Mouse (Mus musculus) testis, postnatal 10 days (tissue): ENCODE results near the gene Ngdn.
"Not testable (repeated sequence)": the region's sequence is repeated elsewhere in the genome, so short reads cannot be mapped to it uniquely, and the experiment has no call there.

Experiments
- DNase-seq: peaks from one replicate; pipeline ENCODE4 v3.0.0; 2021; ENCODE audit warnings: low spot score

Ngdn gene

DNA sequence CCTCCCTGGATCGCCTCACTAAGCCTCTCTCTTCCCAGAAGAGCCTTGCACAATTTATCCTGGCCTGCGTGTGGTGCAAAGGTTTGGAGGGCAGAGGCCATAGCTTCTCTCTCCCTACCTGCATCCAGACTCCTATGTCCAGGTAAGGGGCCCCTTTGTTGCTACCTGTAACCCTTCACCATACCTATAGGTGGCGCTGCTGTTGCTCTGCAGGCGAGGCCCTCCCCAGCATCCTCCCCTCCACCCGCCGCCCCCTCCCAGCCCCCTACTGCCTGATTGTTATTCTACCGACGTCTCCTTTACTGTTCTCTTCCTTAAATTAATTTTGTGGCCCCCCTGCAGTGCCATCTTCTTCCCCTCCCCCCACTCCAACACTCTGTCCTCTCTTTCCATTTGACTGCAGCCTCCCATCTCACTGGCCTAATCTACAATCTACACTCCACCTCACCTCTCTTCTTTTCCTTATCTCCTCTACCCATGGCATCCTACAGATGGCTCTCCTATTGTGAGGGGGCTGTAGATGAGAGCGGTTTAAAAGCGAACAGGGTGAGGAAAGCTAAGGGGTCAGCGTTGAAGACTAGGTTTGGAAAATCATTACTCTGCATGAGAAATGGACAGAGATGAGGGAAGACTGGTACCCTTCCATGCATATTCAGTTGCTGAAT lies 13.9 kb downstream of the Ngdn start:
- DNase-seq, result no peak

DNA sequence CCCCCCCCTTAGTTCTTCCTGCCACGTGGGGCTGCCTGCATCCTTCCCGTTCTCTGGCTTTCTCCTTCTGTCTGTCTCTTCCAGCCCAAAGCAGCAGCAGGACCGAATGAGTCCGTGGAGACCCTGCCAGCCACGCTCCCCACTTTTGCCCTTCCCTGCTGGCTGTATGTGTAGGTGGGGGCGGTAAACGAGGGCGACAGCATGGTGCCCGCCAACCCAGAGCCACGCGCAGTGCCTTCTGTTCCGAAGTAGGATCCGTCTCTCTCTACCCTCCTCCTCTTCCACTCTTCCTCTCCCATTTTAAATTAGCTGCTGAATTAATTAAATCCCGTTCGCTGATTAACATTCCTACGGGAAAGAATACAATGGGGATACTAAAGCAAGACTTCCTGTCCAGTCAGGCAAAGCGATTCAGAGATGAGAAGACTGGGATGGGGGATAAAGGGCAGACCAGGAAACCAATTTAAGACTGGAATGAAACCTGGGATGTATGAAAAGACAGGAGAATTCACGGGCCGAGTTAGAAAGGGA lies 17.5 kb downstream of the Ngdn start:
- DNase-seq, result no peak

DNA sequence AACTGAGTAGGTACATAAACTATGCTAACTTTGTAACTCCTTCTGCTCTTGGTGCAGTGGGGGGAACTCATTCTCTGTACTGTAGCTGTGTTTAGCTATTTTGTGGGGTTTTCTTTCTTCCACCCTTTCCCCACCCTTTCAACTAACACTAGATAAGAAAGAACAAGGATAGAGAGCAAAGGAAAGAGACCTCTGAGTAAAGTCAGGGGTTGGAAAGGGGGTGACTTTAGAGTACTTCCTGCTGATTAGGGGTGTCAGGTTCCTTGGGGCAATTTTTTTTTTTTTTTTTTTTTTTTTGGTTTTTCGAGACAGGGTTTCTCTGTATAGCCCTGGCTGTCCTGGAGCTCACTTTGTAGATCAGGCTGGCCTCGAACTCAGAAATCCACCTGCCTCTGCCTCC lies 28.4 kb downstream of the Ngdn start:
- DNase-seq, result not testable (repeated sequence)

DNA sequence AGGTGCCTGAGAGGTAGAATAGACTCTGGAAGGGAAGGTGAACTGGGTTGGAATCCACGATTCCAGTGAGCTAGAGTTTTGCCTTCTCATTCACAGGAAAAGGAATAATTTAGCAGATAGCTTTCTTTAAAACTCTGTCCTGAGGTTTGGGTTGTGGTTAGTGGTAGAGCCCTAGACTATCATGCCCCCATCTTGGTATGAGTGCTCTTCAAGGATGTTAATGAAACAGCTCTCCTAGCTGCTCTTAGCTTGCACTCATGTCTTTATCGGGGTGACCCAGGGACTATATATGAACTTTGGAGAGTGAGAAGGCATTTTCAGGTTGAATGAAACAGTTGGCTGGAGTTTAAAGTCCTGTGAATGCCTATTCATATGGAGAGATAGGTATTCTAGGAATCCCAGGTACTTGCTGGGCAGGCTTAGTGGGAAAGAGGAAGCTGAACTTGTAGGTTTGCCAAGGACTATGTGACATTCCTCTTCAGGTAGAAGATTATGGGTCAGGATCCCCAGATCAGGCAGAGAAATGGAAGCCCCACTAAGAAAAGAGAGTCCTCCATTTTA lies 32.8 kb downstream of the Ngdn start:
- DNase-seq, result no peak

DNA sequence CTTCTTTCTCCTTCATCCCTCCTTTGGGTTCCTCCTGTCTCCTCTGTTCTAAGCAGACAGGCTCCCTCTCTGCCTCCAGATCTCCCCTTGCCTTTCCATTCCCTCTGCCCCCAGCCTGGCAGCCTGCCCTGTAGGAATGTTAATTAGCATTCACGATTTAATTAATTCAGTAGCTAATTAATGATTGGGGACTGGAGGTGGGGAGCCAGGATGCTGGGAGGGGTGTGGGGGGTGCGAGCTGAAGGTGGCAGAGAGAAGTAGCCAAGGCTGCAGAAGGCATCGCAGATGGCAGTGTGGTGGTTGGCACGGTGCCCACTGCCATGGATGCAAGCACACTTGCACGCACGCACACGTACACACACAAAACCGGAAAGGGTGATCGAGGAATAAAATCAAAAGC lies 37.2 kb downstream of the Ngdn start:
- DNase-seq, result no peak

DNA sequence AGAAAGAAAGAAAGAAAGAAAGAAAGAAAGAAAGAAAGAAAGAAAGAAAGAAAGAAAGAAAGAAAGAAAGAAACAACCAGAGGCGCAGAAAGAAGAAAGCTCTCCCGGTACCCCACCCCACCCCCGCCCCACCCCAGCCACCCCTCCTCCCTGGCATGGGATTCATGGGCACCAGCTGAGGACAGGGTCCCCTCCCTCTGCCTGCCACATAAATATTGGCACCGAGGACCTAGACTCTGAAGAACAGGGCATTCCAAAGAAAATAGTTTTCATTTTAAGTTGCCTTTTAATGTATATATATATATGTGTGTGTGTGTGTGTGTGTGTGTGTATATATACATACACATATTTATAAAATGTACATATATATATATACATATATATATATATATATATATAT lies 37.8 kb downstream of the Ngdn start:
- DNase-seq, result no peak

DNA sequence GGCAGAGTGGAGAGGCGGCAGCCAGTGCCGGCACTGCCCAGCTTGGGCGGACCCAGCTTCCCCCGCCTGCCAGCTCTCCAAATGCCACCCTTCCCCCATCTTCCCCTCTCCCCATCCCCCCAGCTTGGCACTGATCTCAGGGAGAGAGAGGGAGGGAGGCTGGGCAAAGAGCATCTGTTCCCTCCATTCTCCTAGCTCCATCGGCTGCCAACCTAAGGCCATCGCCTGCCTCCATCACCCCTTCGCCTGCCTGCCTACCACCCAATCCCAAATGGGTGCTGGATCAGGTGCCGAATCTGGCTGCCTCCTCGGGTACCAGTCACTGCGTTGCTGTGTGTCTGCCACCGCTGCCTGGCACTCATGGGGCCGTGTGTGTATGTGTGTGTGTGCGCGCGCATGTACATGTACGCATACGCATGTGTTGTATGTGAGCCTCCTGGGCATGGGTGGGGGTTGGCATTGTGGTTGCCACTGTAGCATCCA lies 38.5 kb downstream of the Ngdn start:
- DNase-seq, result no peak

DNA sequence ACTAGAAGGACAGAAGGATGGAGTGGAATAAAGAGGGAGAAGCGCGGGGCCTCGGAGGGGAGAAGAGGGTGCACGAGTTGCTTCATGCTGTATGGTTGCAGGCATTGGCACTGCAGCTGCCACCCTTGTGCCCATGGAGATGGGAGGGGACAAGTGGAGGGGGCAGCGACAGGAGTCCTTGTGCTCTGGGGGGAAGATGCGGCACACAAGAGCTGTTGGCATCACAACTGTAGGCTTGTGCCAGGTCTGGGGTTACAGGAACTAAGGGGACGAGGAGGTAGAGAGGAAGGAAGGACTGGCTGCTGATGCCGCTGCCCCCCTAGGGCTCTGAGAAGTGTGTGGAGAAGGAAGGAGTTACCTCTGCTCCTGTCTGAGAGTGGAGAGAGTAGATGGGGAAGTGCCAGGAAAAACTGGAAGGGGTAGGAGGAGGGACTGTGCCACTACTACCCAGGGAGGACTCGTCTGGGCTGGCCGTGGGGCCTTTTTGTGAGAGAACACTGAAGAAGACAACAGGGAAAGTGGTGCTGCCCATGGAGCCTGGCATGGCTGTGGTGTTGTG lies 39.0 kb downstream of the Ngdn start:
- DNase-seq, result no peak

DNA sequence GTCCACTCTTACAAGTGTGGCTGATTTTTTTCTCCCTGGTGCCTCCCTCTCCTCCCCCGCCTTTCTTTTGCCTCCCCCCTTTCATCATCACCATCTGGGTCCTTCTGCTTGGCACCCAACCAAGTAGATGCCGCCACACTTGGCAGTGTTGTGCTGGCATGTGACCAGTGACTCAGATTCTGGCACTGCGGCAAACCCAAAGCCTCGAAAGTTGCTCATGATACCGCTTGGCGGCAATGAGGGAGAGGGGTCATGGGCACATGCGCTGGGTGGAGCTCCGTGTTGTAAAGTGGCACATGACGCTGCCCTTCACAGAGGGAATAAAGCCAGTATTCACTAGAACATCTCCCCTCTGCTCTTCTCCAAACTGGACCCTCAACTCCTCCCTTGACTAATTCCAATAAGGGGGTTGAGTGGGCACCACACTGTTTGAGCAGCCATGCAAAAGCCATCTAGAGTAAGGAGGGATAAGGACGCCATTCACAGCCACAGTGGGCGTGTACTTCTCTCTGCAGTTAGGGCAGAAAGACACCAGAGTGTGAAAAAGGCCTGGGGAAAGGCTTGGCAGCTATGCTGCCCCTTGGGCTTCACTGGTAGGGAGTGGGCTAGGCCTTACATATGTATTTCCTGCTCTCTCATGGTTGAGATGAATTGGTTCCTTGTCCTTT lies 40.0 kb downstream of the Ngdn start:
- peak; percentile 72 for DNase-seq

DNA sequence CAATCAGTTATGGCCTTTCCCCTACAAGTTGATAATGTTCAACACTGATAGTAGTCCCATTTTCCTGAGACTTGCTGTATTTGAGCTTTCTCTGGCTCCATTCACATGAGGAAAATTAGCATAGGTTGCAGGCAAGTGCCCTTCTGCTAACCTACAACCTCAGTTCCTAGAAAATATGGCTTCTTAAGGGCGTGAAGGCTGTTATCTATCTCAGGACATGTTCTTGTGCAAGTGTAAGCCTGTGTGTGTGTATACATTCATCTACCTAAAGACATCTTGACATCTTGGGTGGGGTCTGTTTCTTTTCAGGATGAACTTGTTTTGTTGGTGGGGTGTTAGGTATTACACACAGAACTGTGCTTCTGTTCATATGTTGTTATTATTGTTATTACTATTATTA lies 43.8 kb downstream of the Ngdn start:
- no peak for DNase-seq

DNA sequence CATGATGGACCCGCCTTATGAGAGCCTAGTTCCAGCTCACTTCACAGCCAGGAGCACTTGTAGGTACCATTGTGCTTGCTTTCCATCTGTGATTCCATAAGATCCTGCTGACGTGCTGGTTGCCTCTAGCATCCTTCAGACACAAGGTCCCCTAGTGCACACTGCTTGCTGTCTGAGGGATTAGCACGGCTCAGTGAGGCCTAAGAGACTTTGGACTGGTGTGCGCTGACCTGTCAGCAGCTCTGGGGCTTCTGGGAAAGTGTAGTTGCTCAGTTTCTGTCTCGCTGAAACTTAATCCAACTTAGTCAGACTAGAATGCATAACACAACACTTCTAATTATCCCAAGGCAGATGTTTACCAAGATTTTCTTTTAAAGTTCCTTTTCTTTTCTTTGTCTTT lies 44.7 kb downstream of the Ngdn start:
- no peak for DNase-seq

DNA sequence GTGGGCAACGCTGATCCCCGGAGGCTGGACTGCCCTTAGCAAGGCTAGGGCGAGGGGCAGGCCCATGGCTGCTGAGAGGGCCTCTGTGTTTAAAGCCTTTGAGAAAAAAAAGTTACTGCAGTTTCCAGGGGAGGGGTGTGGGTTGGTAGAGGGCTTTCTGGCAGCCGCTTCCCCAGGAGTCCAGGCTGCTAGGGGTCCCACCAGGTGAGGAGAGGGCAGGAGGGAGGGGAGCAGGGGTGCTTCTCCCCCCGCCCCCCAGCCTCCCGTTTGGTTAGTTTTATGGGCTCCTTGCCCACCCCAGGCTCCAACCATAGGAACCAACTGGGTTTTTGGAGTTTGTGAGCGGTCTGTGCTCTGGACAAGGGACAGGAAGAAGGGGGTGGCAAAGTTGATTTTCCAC lies 46.6 kb downstream of the Ngdn start:
- DNase-seq, result no peak

DNA sequence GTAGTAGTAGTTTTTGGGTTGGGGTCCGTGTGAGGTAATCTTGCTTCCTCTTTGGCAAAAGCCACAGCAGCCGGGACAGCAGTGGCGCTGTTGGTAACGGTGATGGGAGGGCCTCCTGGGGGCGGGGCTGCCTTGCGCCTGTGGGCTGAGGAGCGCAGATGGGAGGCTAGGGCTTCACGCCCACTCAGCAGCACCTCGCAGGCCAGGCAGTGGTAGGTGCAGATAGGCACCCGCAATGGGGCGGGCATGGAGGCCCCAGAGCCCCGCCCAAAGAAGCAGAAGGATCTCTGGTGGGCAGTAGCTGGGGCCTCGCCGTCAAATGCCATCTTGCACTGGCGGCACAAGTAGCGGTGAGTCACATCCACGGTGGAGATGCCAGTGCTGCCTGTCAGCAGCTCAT lies 47.4 kb downstream of the Ngdn start:
- DNase-seq, result peak; percentile 46

DNA sequence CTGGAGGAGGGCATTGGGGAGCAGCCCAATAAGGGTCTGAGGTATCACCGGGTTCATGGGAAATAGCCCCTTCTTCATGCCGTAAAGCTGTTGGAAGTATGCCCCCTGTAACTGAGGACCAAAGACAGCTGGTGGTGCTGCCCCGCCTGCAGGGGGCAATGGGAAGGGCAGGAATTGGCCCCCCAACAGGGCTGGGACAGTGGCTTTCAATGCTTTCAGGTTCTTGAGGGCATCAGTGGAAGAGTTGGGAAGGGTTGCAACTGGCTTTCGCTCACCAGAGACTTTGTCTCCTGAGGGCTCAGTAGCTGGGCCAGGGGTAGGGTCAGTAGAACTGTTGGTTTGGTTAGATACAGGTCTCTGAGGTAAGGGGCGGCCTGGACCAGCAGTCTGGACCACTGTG lies 47.9 kb downstream of the Ngdn start:
- no peak for DNase-seq

DNA sequence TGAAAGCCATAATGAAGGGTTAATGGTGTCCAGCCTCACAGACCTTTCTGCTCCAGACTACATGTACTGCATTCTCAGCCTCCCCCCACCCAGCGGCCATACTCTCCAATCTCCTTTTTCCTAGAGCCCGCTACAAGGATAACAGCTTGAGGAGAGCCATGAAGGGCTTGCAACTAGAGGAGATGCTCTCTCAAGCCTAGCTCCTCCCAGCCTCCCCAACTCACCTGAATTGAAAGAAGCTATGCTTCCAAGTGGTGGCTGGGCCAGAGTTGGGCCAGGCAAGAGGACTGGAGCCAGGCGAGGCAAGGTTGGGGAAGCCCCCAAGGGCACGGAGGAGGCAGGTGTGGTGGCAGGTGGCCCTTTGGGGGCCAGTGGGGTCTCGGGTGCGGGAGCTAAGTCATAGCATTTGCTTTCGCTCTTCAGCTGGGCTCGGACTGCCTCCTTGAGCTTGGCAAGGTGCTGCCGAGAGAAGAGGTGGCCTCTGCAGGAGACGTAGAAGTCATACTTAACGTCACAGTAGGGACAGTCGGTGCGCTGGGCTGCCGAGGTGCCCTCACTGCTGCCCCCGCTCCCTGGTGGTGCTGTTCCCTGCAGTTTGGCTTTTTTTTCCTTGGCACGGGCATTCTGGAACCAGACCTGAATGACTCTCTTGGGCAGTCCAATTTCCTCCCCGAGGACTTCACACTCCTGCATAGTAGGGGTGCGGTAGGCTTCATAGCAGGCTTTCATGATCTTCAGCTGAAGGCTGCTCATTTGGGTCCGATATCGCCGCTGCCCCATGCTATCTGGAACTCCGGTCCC lies 48.5 kb downstream of the Ngdn start:
- DNase-seq, result no peak

DNA sequence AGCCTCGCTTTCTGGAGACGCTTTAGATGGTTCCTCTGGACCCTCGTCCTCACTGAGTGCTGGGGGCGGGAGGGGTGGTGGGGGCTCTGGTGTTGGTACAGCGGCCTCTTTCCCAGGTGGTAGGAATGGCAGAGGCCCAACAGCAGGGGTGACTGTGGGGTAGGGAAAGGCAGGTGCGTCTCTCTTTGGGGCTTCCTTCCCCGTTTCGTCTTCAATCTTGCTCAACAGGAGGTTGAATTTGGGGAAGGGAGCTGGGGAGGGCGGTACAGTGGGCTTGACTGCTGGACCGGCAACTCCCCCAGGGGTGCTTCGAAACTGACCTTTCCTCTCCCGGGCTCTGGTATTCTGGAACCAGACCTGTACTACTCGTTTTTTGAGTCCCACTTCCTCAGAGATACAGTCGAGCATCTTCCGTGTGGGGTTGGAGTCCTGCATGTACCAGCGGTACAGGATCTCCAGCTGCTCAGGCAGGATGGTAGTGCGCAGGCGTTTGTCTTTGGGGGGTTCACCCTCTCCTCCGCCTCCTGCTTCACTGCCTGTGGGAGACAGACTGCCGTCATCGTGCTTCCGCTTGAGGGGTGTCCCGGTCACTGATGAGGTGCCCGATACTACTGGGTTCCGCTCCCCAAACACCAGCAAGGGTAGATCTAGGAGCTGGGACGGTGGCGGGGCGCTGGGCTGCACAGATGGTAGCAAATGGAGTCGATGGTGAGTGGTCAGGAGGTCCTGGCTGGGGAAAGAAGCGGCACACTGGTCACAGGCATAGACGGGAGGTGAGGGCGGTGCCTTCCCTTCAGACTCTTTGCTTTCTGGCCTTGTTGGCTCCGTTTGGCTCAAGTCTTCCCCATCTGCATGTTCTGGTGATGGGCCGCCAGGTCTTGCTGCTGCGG lies 49.5 kb downstream of the Ngdn start:
- no peak for DNase-seq

DNA sequence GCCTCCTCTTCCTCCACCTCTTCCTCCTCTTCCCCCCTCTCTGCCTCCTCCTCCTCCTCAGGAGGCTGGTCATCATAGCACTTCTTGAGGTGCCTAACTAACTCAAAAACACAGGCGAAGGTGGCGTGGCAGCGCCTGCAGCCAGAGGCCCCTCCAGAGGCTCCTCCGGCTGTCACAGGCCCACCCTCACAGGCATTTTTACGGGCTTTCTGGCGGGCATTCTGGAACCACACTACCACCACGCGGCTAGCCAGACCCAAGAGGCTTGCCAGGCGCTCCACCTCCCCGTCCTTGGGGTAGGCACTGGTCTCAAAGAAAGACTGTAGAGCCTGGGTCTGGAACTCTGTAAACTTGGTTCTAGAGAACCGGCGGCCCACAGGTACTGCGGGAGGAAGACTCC lies 50.1 kb downstream of the Ngdn start:
- DNase-seq, result peak; percentile 39

DNA sequence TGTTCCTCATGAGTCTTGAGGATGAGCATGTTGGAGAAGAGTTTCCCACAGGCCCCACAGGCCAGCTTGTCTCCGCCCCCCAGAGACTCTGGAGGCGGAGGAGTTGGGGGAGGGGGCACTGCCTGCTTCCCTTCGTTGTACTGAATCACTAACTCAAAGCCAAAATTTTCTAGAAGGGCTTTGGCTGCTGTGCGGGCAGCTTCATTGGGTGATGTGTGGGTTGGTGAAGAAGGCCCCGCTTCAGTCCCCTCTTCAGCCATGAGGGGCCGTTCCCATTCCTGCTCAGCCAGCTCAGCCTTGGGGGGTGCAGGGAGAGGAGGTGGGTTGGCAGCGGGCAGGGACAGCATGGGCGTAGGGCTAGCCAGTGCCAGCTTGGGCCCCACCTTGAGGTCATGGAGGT lies 50.8 kb downstream of the Ngdn start:
- peak; percentile 36 for DNase-seq

DNA sequence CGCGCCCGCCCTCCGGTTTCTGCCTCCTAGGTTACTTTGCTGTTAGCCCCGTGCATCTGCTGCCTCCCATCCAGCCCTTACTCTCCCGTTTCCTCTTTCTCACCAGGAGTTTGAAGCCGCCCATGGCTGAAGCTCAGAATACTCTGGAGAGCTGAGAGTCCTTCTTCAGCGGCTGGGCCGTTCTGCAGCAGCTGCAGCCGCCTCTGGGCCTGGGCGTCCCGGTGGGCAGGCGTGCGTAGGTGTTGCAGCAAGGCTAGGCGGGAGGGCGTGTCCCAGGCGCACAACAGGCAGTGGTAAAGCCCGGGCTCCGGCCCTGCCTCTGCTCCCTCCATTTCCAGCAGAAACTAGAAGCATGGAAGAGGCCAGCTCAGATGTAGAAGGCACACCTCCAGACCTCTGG lies 56.5 kb downstream of the Ngdn start:
- DNase-seq, result peak; percentile 48
